Mouse (Mus musculus): ENCODE results near the gene Gm5741. TPM values are rescaled to one million over a fixed set of nuclear protein-coding genes. Genes with fewer than 3 reads are reported as not detected.

Gm5741 gene
- polyA plus RNA-seq, 1 experiment from 2014 or later, result not detected

DNA sequence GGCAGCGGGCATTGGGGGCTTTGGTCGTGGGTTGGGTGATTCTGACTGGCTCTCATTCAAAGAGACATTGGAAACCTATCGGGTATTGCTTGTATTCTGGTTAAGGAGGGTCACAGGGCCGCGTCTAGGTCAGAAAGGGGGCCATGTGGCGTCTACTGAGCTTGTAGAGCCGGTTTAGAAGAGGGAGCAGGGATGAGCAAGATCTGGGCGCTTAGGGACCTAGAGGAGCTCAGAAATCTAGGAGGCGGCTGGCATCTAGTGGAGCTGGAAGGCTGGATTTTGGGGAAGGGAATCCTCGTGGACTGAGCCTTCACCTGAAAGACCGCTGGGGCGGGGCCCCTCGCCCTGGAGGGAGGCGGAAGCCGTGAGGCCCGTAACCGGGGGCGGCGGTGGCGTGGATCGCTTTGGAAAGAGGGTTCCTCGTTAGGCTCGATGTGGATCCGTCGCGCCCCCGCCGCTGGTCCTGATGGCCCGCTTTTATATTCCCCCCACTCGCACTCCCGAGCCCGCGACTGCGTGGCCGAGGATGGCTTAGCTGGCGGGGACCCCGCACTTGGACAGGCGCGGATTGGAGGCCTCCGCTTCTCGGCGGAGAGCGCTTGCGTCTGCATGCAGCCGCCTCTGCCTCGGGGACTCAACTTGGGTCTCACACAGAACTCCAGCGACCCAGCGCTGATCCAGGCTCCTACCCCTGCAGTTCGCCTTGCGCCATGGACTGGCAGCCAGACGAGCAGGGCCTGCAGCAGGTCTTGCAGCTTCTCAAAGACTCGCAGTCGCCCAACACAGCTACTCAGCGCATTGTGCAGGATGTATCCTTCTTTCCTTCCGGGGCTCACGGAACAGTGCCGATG lies 29.9 kb downstream of the Gm5741 start:
- Histone ChIP-seq H3K36me3 (ENCODE audit: control insufficient read depth, insufficient read depth) (peaks cover 28% of the 10 kb centered on the region), H3K9me3 (replicated peaks; ENCODE audit: control insufficient read depth, low read length) (no peaks in the 10 kb centered on the region), H3K4me1 (ENCODE audit: control insufficient read depth, low read depth, low read length) (peaks cover 51% of the 10 kb centered on the region), H3K9ac (ENCODE audit: low read depth, low read length) (peak overlapping the region; percentile 90), H3K4me2 (ENCODE audit: low read depth, low read length) (peak overlapping the region; percentile 90), H3K27ac (ENCODE audit: low read length) (peak overlapping the region; percentile 97), H3K4me3 (ENCODE audit: low read depth, low read length) (peak overlapping the region; percentile 76), H3K27me3 (ENCODE audit: control insufficient read depth, insufficient read depth, low read depth, low read length) (no peaks in the 10 kb centered on the region)
- under 1% methylated on average over 50 of the region's 57 CpGs for WGBS (ENCODE audit: insufficient replicate concordance)
- peak; percentile 19 for ATAC-seq (ENCODE audit: low read depth)

DNA sequence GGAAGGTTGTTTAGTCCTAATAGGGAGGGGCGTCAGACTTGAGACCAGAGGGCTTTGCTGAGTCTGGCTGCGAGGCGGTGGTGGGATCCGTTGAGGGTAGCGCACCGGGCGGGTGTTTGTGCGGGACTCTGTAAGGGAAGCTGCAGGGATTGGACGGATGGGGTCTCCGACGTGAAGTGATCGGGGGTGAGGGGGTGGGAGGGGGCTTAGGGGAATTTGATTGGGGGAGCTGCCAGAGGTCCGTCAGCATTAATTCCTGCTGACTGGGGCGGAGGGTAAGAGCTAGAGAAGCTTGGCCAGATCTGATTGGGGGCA lies 30.5 kb downstream of the Gm5741 start:
- no peaks in the 10 kb centered on the region for H3K9me3 ChIP-seq (replicated peaks; ENCODE audit: control insufficient read depth, low read length)
- H3K4me1 ChIP-seq (ENCODE audit: control insufficient read depth, low read depth, low read length), result peaks cover 53% of the 10 kb centered on the region
- peak overlapping the region; percentile 97 for H3K27ac ChIP-seq (ENCODE audit: low read length)
- H3K4me2 ChIP-seq (ENCODE audit: low read depth, low read length), result peak overlapping the region; percentile 90
- 0% methylated on average over 14 of the region's 14 CpGs for WGBS (ENCODE audit: insufficient replicate concordance)
- H3K4me3 ChIP-seq (ENCODE audit: low read depth, low read length), result peak overlapping the region; percentile 76
- peaks cover 31% of the 10 kb centered on the region for H3K36me3 ChIP-seq (ENCODE audit: control insufficient read depth, insufficient read depth)
- ATAC-seq (ENCODE audit: low read depth), result peak; percentile 9
- no peaks in the 10 kb centered on the region for H3K27me3 ChIP-seq (ENCODE audit: control insufficient read depth, insufficient read depth, low read depth, low read length)
- peak overlapping the region; percentile 90 for H3K9ac ChIP-seq (ENCODE audit: low read depth, low read length)

DNA sequence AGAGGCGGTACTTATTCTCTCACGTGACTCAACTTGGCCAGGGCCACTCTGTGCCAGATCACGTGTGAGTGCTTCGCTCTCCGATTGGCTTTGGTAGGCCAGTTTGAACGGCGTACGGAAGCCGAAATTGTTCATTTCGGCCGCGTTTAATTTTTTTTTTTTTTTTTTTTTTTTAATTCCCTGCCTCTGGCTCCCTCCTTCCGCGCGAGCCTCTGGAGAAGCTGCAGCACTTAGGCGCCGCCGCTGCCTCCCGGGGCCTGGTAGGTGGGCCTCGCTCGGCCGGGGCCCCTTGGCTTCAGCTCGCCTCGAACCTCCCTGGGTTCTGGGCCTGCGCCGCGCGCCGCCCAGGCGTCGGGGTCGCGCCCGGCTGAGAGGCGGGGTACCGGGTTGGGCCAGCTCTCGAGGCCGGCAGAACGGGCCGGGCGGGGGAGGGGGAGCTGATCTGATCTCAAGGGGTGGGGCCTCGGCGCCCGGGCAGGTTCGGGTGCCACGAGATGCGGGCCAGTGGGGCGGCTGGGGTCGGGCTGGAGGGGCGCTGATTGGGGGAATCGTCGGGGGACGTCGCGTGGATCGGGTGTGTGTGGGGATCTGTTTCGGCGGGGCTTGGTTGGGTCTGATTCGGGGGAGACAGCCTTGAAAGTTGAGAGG lies 30.9 kb downstream of the Gm5741 start, which contains the start of gene Tnpo2:
TSS of gene Tnpo2 (plus strand) at position 198 of the 648 bp plus-strand sequence.
- H3K27ac ChIP-seq (ENCODE audit: low read length), result peak within 1 kb of the TSS; percentile 97
- ATAC-seq (ENCODE audit: low read depth), result peak; percentile 91
- peak within 1 kb of the TSS; percentile 90 for H3K4me2 ChIP-seq (ENCODE audit: low read depth, low read length)
- peaks cover 53% of the 10 kb centered on the region for H3K4me1 ChIP-seq (ENCODE audit: control insufficient read depth, low read depth, low read length)
- H3K27me3 ChIP-seq (ENCODE audit: control insufficient read depth, insufficient read depth, low read depth, low read length), result no peaks in the 10 kb centered on the region
- H3K4me3 ChIP-seq (ENCODE audit: low read depth, low read length), result peak within 1 kb of the TSS; percentile 76
- peak within 1 kb of the TSS; percentile 90 for H3K9ac ChIP-seq (ENCODE audit: low read depth, low read length)
- H3K9me3 ChIP-seq (replicated peaks; ENCODE audit: control insufficient read depth, low read length), result no peaks in the 10 kb centered on the region
- peaks cover 33% of the 10 kb centered on the region for H3K36me3 ChIP-seq (ENCODE audit: control insufficient read depth, insufficient read depth)
- under 1% methylated on average over 58 of the region's 59 CpGs for WGBS (ENCODE audit: insufficient replicate concordance)

DNA sequence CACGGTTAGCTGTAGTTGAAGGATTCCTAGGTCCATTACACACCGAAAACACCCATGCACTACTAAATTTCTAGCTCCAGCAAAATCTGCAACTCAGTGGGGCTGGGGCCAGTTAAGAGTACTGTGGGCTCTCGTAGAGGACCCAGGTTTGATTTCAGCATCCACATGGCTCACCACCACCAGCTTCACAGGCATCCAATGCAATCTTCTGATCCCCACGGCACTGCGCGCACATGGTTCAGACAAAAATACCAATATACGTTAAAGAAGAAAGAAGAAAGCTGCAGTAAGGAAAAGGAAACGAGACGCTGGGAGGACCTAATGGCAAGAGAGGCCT lies 31.4 kb downstream of the Gm5741 start:
- Histone ChIP-seq H3K27ac (ENCODE audit: low read length) (peak overlapping the region; percentile 97), H3K27me3 (ENCODE audit: control insufficient read depth, insufficient read depth, low read depth, low read length) (no peaks in the 10 kb centered on the region), H3K36me3 (ENCODE audit: control insufficient read depth, insufficient read depth) (peaks cover 35% of the 10 kb centered on the region), H3K9ac (ENCODE audit: low read depth, low read length) (peak overlapping the region; percentile 82), H3K9me3 (replicated peaks; ENCODE audit: control insufficient read depth, low read length) (no peaks in the 10 kb centered on the region), H3K4me3 (ENCODE audit: low read depth, low read length) (peak overlapping the region; percentile 76), H3K4me1 (ENCODE audit: control insufficient read depth, low read depth, low read length) (peaks cover 53% of the 10 kb centered on the region), H3K4me2 (ENCODE audit: low read depth, low read length) (peak overlapping the region; percentile 90)
- peak; percentile 8 for ATAC-seq (ENCODE audit: low read depth)
- WGBS (ENCODE audit: insufficient replicate concordance), result under 1% methylated on average over 9 of the region's 9 CpGs

DNA sequence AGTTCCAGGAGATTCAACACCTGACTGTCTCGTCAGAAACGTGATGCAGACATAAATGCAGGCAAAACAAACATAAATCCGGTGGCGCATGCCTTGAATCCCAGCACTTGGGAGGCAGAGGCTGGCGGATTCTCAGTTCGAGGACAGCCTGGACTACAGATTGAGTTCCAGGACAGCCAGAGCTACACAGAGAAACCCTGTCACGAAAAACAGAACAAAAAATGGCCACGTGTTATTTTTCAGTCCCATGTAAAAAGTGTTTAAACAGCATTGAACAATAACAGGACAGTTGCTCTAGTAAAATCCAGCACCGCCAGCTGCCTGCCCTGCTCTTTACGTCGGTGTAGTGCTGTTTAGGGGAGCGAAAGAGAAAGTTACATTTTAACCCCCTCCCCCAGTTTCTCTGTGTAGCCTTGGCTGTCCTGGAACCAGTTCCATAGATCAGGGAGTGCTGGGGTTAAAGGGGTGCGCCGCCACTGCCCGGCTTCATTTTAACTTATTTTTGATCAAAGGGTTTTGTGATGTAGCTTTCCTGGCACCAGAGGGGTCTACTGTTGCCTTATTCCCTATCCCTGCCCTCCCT lies 32.0 kb downstream of the Gm5741 start:
- H3K4me1 ChIP-seq (ENCODE audit: control insufficient read depth, low read depth, low read length), result peaks cover 51% of the 10 kb centered on the region
- peak overlapping the region; percentile 82 for H3K9ac ChIP-seq (ENCODE audit: low read depth, low read length)
- peak overlapping the region; percentile 90 for H3K4me2 ChIP-seq (ENCODE audit: low read depth, low read length)
- H3K27ac ChIP-seq (ENCODE audit: low read length), result peak overlapping the region; percentile 97
- under 1% methylated on average over 15 of the region's 15 CpGs for WGBS (ENCODE audit: insufficient replicate concordance)
- H3K4me3 ChIP-seq (ENCODE audit: low read depth, low read length), result peak overlapping the region; percentile 76
- ATAC-seq (ENCODE audit: low read depth), result peak; percentile 16; the same call in 1 of the 2 replicates
- no peaks in the 10 kb centered on the region for H3K9me3 ChIP-seq (replicated peaks; ENCODE audit: control insufficient read depth, low read length)
- H3K36me3 ChIP-seq (ENCODE audit: control insufficient read depth, insufficient read depth), result peaks cover 33% of the 10 kb centered on the region
- H3K27me3 ChIP-seq (ENCODE audit: control insufficient read depth, insufficient read depth, low read depth, low read length), result no peaks in the 10 kb centered on the region

DNA sequence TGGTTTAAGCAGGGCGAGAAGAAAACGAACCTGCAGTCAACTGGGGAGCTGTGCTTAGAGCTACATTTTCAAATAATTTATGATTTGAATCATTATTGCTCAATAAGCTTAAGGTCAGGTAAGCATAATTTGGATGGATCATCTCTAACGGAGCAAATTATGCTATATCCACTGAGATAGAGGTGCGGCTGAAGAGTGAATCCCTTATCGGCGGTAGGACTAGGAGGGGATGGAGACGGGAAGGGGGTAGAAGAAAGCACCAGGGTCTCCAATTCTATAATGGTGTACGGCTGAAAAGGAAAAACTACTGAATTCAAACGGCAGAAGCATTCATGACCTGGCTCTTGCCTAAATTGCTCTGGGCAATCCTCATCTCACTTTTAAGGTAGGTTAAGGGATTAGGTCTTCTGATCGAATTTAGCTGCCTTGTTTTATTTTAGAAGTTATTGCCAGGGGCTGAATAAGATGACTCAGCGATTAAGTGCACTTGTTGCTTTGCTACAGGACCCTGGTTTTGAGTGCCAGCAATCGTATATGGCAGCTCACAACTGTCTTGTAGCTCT lies 32.5 kb downstream of the Gm5741 start:
- H3K9me3 ChIP-seq (replicated peaks; ENCODE audit: control insufficient read depth, low read length), result no peaks in the 10 kb centered on the region
- peak overlapping the region; percentile 90 for H3K4me2 ChIP-seq (ENCODE audit: low read depth, low read length)
- H3K27me3 ChIP-seq (ENCODE audit: control insufficient read depth, insufficient read depth, low read depth, low read length), result no peaks in the 10 kb centered on the region
- ATAC-seq (ENCODE audit: low read depth), result no peak
- peaks cover 32% of the 10 kb centered on the region for H3K36me3 ChIP-seq (ENCODE audit: control insufficient read depth, insufficient read depth)
- peaks cover 48% of the 10 kb centered on the region for H3K4me1 ChIP-seq (ENCODE audit: control insufficient read depth, low read depth, low read length)
- H3K27ac ChIP-seq (ENCODE audit: low read length), result peak overlapping the region; percentile 97
- H3K9ac ChIP-seq (ENCODE audit: low read depth, low read length), result peak overlapping the region; percentile 82
- WGBS (ENCODE audit: insufficient replicate concordance), result 2% methylated on average over 12 of the region's 12 CpGs
- H3K4me3 ChIP-seq (ENCODE audit: low read depth, low read length), result peak overlapping the region; percentile 76

DNA sequence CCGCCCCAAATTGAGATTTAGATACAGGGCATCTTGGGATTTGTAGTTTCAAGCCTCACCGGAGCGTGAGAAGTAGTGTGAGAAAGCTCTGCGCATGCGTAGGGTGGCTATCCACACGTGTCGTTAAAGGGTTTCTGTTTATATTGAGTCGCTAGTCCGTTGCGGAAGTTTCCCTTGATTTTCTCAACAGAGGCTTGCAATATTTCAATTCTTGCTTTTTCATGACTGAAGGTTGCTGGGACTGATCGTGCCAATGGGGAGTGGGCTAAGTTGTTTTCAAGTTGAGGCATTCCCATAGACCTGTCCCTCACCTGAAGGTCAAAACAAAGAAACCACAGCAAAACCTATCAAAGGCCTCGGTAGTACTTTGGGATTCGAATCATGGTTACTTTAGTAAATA lies 33.0 kb downstream of the Gm5741 start:
- peaks cover 46% of the 10 kb centered on the region for H3K4me1 ChIP-seq (ENCODE audit: control insufficient read depth, low read depth, low read length)
- peak overlapping the region; percentile 76 for H3K4me3 ChIP-seq (ENCODE audit: low read depth, low read length)
- H3K9me3 ChIP-seq (replicated peaks; ENCODE audit: control insufficient read depth, low read length), result no peaks in the 10 kb centered on the region
- peak overlapping the region; percentile 90 for H3K4me2 ChIP-seq (ENCODE audit: low read depth, low read length)
- H3K9ac ChIP-seq (ENCODE audit: low read depth, low read length), result peak overlapping the region; percentile 82
- WGBS (ENCODE audit: insufficient replicate concordance), result under 1% methylated on average over 13 of the region's 13 CpGs
- ATAC-seq (ENCODE audit: low read depth), result no peak
- H3K27me3 ChIP-seq (ENCODE audit: control insufficient read depth, insufficient read depth, low read depth, low read length), result no peaks in the 10 kb centered on the region
- peaks cover 32% of the 10 kb centered on the region for H3K36me3 ChIP-seq (ENCODE audit: control insufficient read depth, insufficient read depth)
- H3K27ac ChIP-seq (ENCODE audit: low read length), result peak overlapping the region; percentile 97

DNA sequence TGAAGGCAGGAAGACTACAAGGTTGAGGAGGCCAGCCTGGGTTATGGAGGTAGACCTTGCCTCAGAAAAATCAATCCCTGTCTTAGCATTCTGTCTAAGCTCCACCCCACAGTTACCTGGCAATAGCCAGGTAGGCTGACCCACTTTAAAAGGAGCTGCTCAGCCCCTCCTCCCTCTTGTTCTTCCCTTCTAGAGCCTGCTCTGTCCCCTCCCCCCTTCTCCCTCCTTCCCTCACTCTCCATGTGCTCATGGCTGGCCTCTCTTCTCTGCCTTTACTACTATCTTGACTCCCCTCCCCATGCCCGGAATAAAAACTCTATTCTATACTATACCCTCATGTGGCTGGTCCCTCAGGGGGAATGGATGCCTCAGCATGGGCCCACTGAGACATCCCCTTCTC lies 33.9 kb downstream of the Gm5741 start:
- no peak overlapping the region for H3K27ac ChIP-seq (ENCODE audit: low read length)

More for the DNA sequence above, 33.9 kb downstream of the Gm5741 start:
- no peaks in the 10 kb centered on the region for H3K9me3 ChIP-seq (replicated peaks; ENCODE audit: control insufficient read depth, low read length)
- peaks cover 42% of the 10 kb centered on the region for H3K4me1 ChIP-seq (ENCODE audit: control insufficient read depth, low read depth, low read length)
- 46% methylated on average over 1 of the region's 1 CpGs for WGBS (ENCODE audit: insufficient replicate concordance)
- H3K4me3 ChIP-seq (ENCODE audit: low read depth, low read length), result no peak overlapping the region
- no peak overlapping the region for H3K9ac ChIP-seq (ENCODE audit: low read depth, low read length)
- no peak for ATAC-seq (ENCODE audit: low read depth)
- H3K36me3 ChIP-seq (ENCODE audit: control insufficient read depth, insufficient read depth), result peaks cover 38% of the 10 kb centered on the region
- H3K4me2 ChIP-seq (ENCODE audit: low read depth, low read length), result no peak overlapping the region
- no peaks in the 10 kb centered on the region for H3K27me3 ChIP-seq (ENCODE audit: control insufficient read depth, insufficient read depth, low read depth, low read length)

All from liver, embryonic 16.5 days (tissue).